Mouse (Mus musculus): Measurements from ENCODE around the gene Ctnnd1.

DNA sequence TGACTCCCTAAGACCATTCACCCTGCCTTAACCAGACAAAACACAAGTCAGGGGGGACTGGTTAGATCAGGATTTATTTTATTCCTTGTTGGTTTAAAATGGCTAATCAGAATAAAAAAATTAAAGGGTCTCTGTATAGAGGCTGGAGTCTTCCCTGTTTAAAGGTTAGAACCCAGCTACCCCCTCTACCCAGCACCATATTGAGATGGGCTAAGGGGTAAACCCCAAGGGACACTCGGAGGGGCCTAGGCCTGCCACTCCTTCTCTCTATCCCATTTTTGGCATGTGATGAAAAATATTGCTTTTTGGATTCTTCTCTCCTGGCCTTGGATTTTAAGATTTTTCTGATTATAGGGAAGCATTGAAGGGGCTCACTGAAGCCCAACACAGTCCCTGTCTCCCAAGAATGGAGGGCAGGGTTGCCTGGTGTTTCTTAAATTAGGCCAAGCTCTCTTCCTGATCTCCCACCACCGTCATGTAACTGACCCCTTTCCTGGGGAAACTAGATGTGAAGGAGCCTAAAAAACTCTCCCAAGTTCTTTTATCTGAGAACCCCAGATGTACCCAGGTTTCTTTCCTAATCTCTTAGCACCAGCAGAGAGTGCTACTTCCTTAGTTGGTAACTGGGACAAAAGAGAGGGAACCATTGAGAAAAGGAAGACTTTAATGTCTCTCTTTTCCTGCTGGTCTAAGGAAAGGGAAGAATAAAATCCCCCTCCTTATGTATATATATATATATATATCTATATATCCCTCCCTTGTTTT lies 37.7 kb upstream of the Ctnnd1 start:
- no peak for TF ChIP-seq CTCF (IDR thresholded peaks at IDR 0.05 in 2 of 3, conservative IDR thresholded peaks at IDR 0.05 in 1 of 3; ENCODE audit: control insufficient read depth in 1 of 3, insufficient read depth in 1 of 3, low read depth in 2 of 3, low read length in 3 of 3, poor library complexity in 1 of 3, severe bottlenecking in 1 of 3)
- peak; percentile 47; the same call in 1 of the 2 replicates for TF ChIP-seq ZMIZ1 (IDR thresholded peaks at IDR 0.05; ENCODE audit: low read depth, low read length)
- TF ChIP-seq ZC3H11A (IDR thresholded peaks at IDR 0.05; ENCODE audit: low read depth, low read length): no peak
- TF ChIP-seq ELF1 (IDR thresholded peaks at IDR 0.05; ENCODE audit: low read depth, low read length): no peak
